In genomic region chr17:6978287-6979248, GRCm38 (mm10) we compare ENCODE assay signal across 8 mouse cellular contexts. TPM values are rescaled to one million over a fixed set of nuclear protein-coding genes. Genes with fewer than 3 reads are reported as not detected.
A peak's percentile ranks its signal among the peaks of the same experiment; 100 is the strongest.
DNase-seq lines count a peak whose midpoint lies in the region; ATAC-seq and TF ChIP-seq lines count a peak whose summit lies in the region.
"Not testable (repeated sequence)": the region's sequence is repeated elsewhere in the genome, so short reads cannot be mapped to it uniquely, and the experiment has no call there.

Gene Gm49721 (plus strand): TSS chr17:6978904.

- TF ChIP-seq POLR2A in CH12.LX (IDR thresholded peaks at IDR 0.05; ENCODE audit: low read depth, low read length), result peak; percentile 56; the same call in 1 of the 2 replicates

- in situ Hi-C loops in CH12.LX (cut with MboI; ENCODE audit: low pct_ligation_motif_present, low pct_unique_long_range_greater_than_20kb, low sequenced_read_pairs), result not testable (repeated sequence)

- TF ChIP-seq RAD21 in CH12.LX (IDR thresholded peaks at IDR 0.05; ENCODE audit: low read depth, low read length), result not testable (repeated sequence)

- peak; percentile 83 for ATAC-seq in cerebellum, adult (ENCODE audit: insufficient number of reproducible peaks, low FRiP score, low TSS enrichment)
- peak; percentile 96 for ATAC-seq in forebrain, embryonic 15.5 days (replicated peaks)
- peak; percentile 99 for ATAC-seq in liver, embryonic 14.5 days (ENCODE audit: insufficient read depth)

- H3K4me1 ChIP-seq in CH12.LX (ENCODE audit: control insufficient read depth in 1 of 2, insufficient read depth in 2 of 2); forebrain, embryonic 15.5 days; liver, embryonic 14.5 days (replicated peaks; ENCODE audit: control insufficient read depth in 2 of 2, insufficient read depth in 2 of 2, low read length in 1 of 2): not testable (repeated sequence)

- peak within 1 kb of the TSS; percentile 32 to 95 (median 63) for H3K4me3 ChIP-seq in CH12.LX (replicated peaks in 1 of 3; ENCODE audit: low read depth in 2 of 3, low read length in 2 of 3, poor library complexity in 1 of 3)
- peak within 1 kb of the TSS; percentile 52 for H3K4me3 ChIP-seq in forebrain, embryonic 15.5 days
- peak within 1 kb of the TSS; percentile 62 to 72 for H3K4me3 ChIP-seq in liver, embryonic 14.5 days (ENCODE audit: insufficient read depth in 1 of 2, low read depth in 2 of 2, low read length in 2 of 2)

- H3K79me2 ChIP-seq in CH12.LX (replicated peaks; ENCODE audit: control insufficient read depth, extremely low read depth, insufficient read depth, poor library complexity, severe bottlenecking), result not testable (repeated sequence)

- intact Hi-C loops in heart, postnatal 10 days (cut with DNase I), result not testable (repeated sequence)

- not testable (repeated sequence) for DNase-seq in CH12.LX (ENCODE audit: extremely low read depth); liver, embryonic 14.5 days (ENCODE audit: low read depth in 3 of 3, low spot score in 3 of 3)
- peak; percentile 77 to 79 for DNase-seq in heart, postnatal 10 days
- DNase-seq in kidney, postnatal 25 days, result peak; percentile 72 to 90
- DNase-seq in naive thymus-derived CD4-positive, alpha-beta T cell, adult 2 months (ENCODE audit: low read depth), result peak; percentile 52
- DNase-seq in splenic B cell, adult 2 months (ENCODE audit: low read depth, low spot score), result peak; percentile 40

- peak within 1 kb of the TSS; percentile 31; the same call in 1 of the 2 replicates for H3K27ac ChIP-seq in CH12.LX (ENCODE audit: insufficient read depth, low read depth)
- H3K27ac ChIP-seq in forebrain, embryonic 15.5 days (replicated peaks); liver, embryonic 14.5 days: not testable (repeated sequence)

- TF ChIP-seq CTCF in CH12.LX (conservative IDR thresholded peaks at IDR 0.05 in 1 of 2, IDR thresholded peaks at IDR 0.05 in 1 of 2; ENCODE audit: low read depth in 2 of 2, low read length in 2 of 2); liver, embryonic 14.5 days (IDR thresholded peaks at IDR 0.05; ENCODE audit: low read depth): not testable (repeated sequence)

- under 1% methylated on average over 60 of the region's 68 CpGs for WGBS in forebrain, embryonic 15.5 days
- 4% methylated on average over 37 of the region's 68 CpGs for WGBS in liver, embryonic 14.5 days (ENCODE audit: insufficient replicate concordance)

- H3K4me2 ChIP-seq in CH12.LX (ENCODE audit: insufficient read depth, low read depth, poor library complexity, severe bottlenecking), result peak within 1 kb of the TSS; percentile 89
- peak within 1 kb of the TSS; percentile 63 for H3K4me2 ChIP-seq in forebrain, embryonic 15.5 days (replicated peaks)
- peak within 1 kb of the TSS; percentile 69 for H3K4me2 ChIP-seq in liver, embryonic 14.5 days (ENCODE audit: low read depth)

- dilution Hi-C loops in CH12.LX (cut with MboI; ENCODE audit: extremely low pct_ligation_motif_present, extremely low pct_unique_long_range_greater_than_20kb, low sequenced_read_pairs), result not testable (repeated sequence)

- not testable (repeated sequence) for H3K36me3 ChIP-seq in CH12.LX (replicated peaks in 1 of 2; ENCODE audit: control insufficient read depth in 1 of 2, insufficient read depth in 1 of 2, low read length in 1 of 2); forebrain, embryonic 15.5 days; liver, embryonic 14.5 days (replicated peaks; ENCODE audit: control insufficient read depth, insufficient read depth, low read depth); splenic B cell, adult 2 months (ENCODE audit: control insufficient read depth, insufficient read depth, low read length, poor library complexity, severe bottlenecking)

- H3K27me3 ChIP-seq in CH12.LX (replicated peaks); forebrain, embryonic 15.5 days; liver, embryonic 14.5 days (ENCODE audit: control insufficient read depth, insufficient read depth, low read length); splenic B cell, adult 2 months (ENCODE audit: control insufficient read depth, insufficient read depth, low read length, poor library complexity, severe bottlenecking): not testable (repeated sequence)

- peak within 1 kb of the TSS; percentile 99 for H3K9ac ChIP-seq in CH12.LX (ENCODE audit: insufficient read depth, low read depth)
- H3K9ac ChIP-seq in forebrain, embryonic 15.5 days (replicated peaks), result peak within 1 kb of the TSS; percentile 62
- peak within 1 kb of the TSS; percentile 65 for H3K9ac ChIP-seq in liver, embryonic 14.5 days (replicated peaks)

- H3K9me3 ChIP-seq in CH12.LX (replicated peaks; ENCODE audit: low read length); forebrain, embryonic 15.5 days; liver, embryonic 14.5 days (ENCODE audit: control insufficient read depth, low read length): not testable (repeated sequence)

- not testable (repeated sequence) for TF ChIP-seq EP300 in CH12.LX (IDR thresholded peaks at IDR 0.05; ENCODE audit: low read length); liver, embryonic 14.5 days (IDR thresholded peaks at IDR 0.05; ENCODE audit: low read depth)

TF ChIP-seq in CH12.LX, 34 proteins besides CTCF, POLR2A, EP300 and RAD21:
- 0 out of 2 replicates have a peak, but pooled peaks have one; percentile 38 for TF ChIP-seq MXI1 (IDR thresholded peaks at IDR 0.05; ENCODE audit: low read depth, low read length)
- peak; percentile 21; the same call in 1 of the 2 replicates for TF ChIP-seq TCF12 (IDR thresholded peaks at IDR 0.05; ENCODE audit: low read depth, low read length)
- 0 out of 2 replicates have a peak, but pooled peaks have one; percentile 22 for TF ChIP-seq NELFE (IDR thresholded peaks at IDR 0.05; ENCODE audit: low read depth, low read length)
TF ChIP-seq in CH12.LX: peak in this region for 3; not testable (repeated sequence) for 31.

RNA-seq across cellular contexts. Expression of gene Gm49721, which starts in this region (rescaled TPM):
- total RNA-seq in CH12.LX (2012; rRNA removed), result 0.13 TPM in 1 of 2 replicates, not detected in the other
- not detected in 2 replicates for total RNA-seq in CH12.LX (2014; rRNA removed)
- not detected in 2 replicates for polyA plus RNA-seq in CH12.LX (2012; ENCODE audit: insufficient read length, low read depth)
- polyA plus RNA-seq in forebrain, embryonic 15.5 days (2015; fragmentation: Nextera tagmentation; extraction: Ambion mirVana), result 0.20 and 0.42 TPM in 2 replicates
- total RNA-seq in heart, postnatal 10 days (2021), result not detected
- 0.10 and 0.15 TPM in 2 replicates for polyA plus RNA-seq in liver, embryonic 14.5 days (2012; rRNA removed)
- 0.06 TPM in 1 of 2 replicates, not detected in the other for polyA plus RNA-seq in liver, embryonic 14.5 days (2014; fragmentation: Nextera tagmentation; extraction: Ambion mirVana)

Comparison
In these comparisons a context has a peak if more than half of its experiments do, and no peak if none do; other contexts are left out.
1. Peak in ATAC-seq, H3K4me3 ChIP-seq, H3K9ac ChIP-seq and H3K4me2 ChIP-seq in forebrain, embryonic 15.5 days; RNA of the gene not detected or under 1 TPM.
2. Peak in DNase-seq in heart, postnatal 10 days; RNA of the gene not detected or under 1 TPM.
3. Peak in ATAC-seq, H3K4me3 ChIP-seq, H3K9ac ChIP-seq and H3K4me2 ChIP-seq in liver, embryonic 14.5 days; RNA of the gene not detected or under 1 TPM.